Mouse (Mus musculus) liver, adult 2 months (tissue): ENCODE data around the gene Adss.

ENCODE experiments used
- CTCF ChIP-seq: fragments of 200-500 bp; IDR thresholded peaks from 2 replicates; pipeline ENCODE4 v1.5.1; 2011; ENCODE audit warnings: low read depth, low read length, control low read depth
- POLR2A ChIP-seq: fragments of 200-500 bp; IDR thresholded peaks from 2 replicates; pipeline ENCODE4 v1.6.1; 2011; ENCODE audit warnings: low read length, control low read depth; ENCODE audit not compliant: insufficient read depth; ENCODE audit errors: extremely low read depth

- TF ChIP-seq CTCF = no peak
- TF ChIP-seq POLR2A = no peak
These were observed 55.6 kb downstream of the Adss start for GRCm38 (mm10) chr1:177740707-177741106.
